Mouse (Mus musculus) testis, adult 2 months (tissue): ENCODE measurements at regions not wholly inside any gene's neighbourhood (a gene's known extent, or its start where the extent isn't known, plus 50 kb on each side); places are given as distances from the start of the nearest gene placed in this dataset.

ENCODE experiments used
- H3K27ac ChIP-seq: fragments of 200-500 bp; 2 replicates; pipeline ENCODE4 v1.5.1; 2012; ENCODE audit warnings: low read depth, low read length; ENCODE audit not compliant: control insufficient read depth, insufficient read depth
- H3K27me3 ChIP-seq: fragments of 200-500 bp; 2 replicates; pipeline ENCODE4 v1.6.1; 2012; ENCODE audit warnings: mild to moderate bottlenecking, low read length, moderate library complexity; ENCODE audit not compliant: control insufficient read depth, insufficient read depth
- H3K36me3 ChIP-seq: fragments of 200-500 bp; 2 replicates; pipeline ENCODE4 v1.6.1; 2012; ENCODE audit warnings: mild to moderate bottlenecking, low read length; ENCODE audit not compliant: control insufficient read depth, insufficient read depth
- H3K4me1 ChIP-seq: fragments of 200-500 bp; 2 replicates; pipeline ENCODE4 v1.6.1; 2012; ENCODE audit warnings: low read length; ENCODE audit not compliant: control insufficient read depth, insufficient read depth
- H3K4me3 ChIP-seq: fragments of 200-500 bp; 2 replicates; pipeline ENCODE4 v1.5.1; 2012; ENCODE audit warnings: low read depth, mild to moderate bottlenecking, low read length, moderate library complexity, mixed read lengths; ENCODE audit not compliant: control insufficient read depth
- CTCF ChIP-seq: fragments of 200-500 bp; IDR thresholded peaks from 2 replicates; pipeline ENCODE4 v1.5.1; 2012; ENCODE audit warnings: low read depth, mild to moderate bottlenecking, inconsistent platforms, low read length, moderate library complexity; ENCODE audit not compliant: control insufficient read depth, insufficient read depth, insufficient replicate concordance
- POLR2A ChIP-seq: fragments of 200-500 bp; IDR thresholded peaks from 2 replicates; pipeline ENCODE4 v1.6.1; 2012; ENCODE audit warnings: low read depth, mild to moderate bottlenecking, inconsistent platforms, low read length, moderate library complexity; ENCODE audit not compliant: control insufficient read depth

- H3K4me3 ChIP-seq = no peak overlapping the region
- H3K27me3 ChIP-seq = no peaks in the 10 kb centered on the region
- H3K27ac ChIP-seq = no peak overlapping the region
- TF ChIP-seq CTCF (no peak), POLR2A (no peak)
- H3K36me3 ChIP-seq = no peaks in the 10 kb centered on the region
- no peaks in the 10 kb centered on the region for H3K4me1 ChIP-seq
These were observed 330.9 kb upstream of the Fam241a start for GRCm38 (mm10) chr3:128226930-128227585.

- H3K27ac ChIP-seq = no peak overlapping the region
- no peak overlapping the region for H3K4me3 ChIP-seq
- H3K27me3 ChIP-seq = no peaks in the 10 kb centered on the region
- TF ChIP-seq POLR2A (no peak), CTCF (no peak)
- H3K36me3 ChIP-seq = no peaks in the 10 kb centered on the region
- H3K4me1 ChIP-seq = no peaks in the 10 kb centered on the region
These were observed 330.4 kb upstream of the Fam241a start for GRCm38 (mm10) chr3:128226503-128226902.

GRCm38 (mm10) chr3:128222344-128222743 is 326.2 kb upstream of the Fam241a start:
- no peaks in the 10 kb centered on the region for H3K36me3 ChIP-seq
- H3K27me3 ChIP-seq = no peaks in the 10 kb centered on the region
- H3K4me1 ChIP-seq = no peaks in the 10 kb centered on the region
- H3K27ac ChIP-seq = no peak overlapping the region
- no peak overlapping the region for H3K4me3 ChIP-seq
- TF ChIP-seq POLR2A = no peak
- no peak for TF ChIP-seq CTCF

GRCm38 (mm10) chr3:128221625-128222024 is 325.5 kb upstream of the Fam241a start:
- no peaks in the 10 kb centered on the region for H3K4me1 ChIP-seq
- H3K4me3 ChIP-seq = no peak overlapping the region
- no peaks in the 10 kb centered on the region for H3K36me3 ChIP-seq
- H3K27me3 ChIP-seq = no peaks in the 10 kb centered on the region
- TF ChIP-seq POLR2A (no peak), CTCF (no peak)
- no peak overlapping the region for H3K27ac ChIP-seq

GRCm38 (mm10) chr3:128220776-128221550 is 324.8 kb upstream of the Fam241a start:
- H3K27me3 ChIP-seq = no peaks in the 10 kb centered on the region
- no peaks in the 10 kb centered on the region for H3K4me1 ChIP-seq
- TF ChIP-seq POLR2A (no peak), CTCF (no peak)
- no peak overlapping the region for H3K27ac ChIP-seq
- no peaks in the 10 kb centered on the region for H3K36me3 ChIP-seq
- H3K4me3 ChIP-seq = no peak overlapping the region

GRCm38 (mm10) chr3:128217765-128218415 is 321.8 kb upstream of the Fam241a start:
- no peak for TF ChIP-seq CTCF
- no peak for TF ChIP-seq POLR2A
- Histone ChIP-seq H3K4me1 (no peaks in the 10 kb centered on the region), H3K36me3 (no peaks in the 10 kb centered on the region), H3K27me3 (no peaks in the 10 kb centered on the region), H3K27ac (no peak overlapping the region), H3K4me3 (no peak overlapping the region)

- TF ChIP-seq CTCF = no peak
- TF ChIP-seq POLR2A = no peak
- H3K4me3 ChIP-seq = no peak overlapping the region
- H3K4me1 ChIP-seq = no peaks in the 10 kb centered on the region
- H3K36me3 ChIP-seq = no peaks in the 10 kb centered on the region
- no peaks in the 10 kb centered on the region for H3K27me3 ChIP-seq
- no peak overlapping the region for H3K27ac ChIP-seq
These were observed 316.1 kb upstream of the Fam241a start for GRCm38 (mm10) chr3:128212256-128212655.
